Mouse (Mus musculus): ENCODE data around the gene Ctse. TPM values are rescaled to one million over a fixed set of nuclear protein-coding genes. Genes with fewer than 3 reads are reported as not detected.
A peak's percentile ranks its signal among the peaks of the same experiment; 100 is the strongest.

The Ctse gene
- polyA plus RNA-seq, 1 experiment from 2014 or later, result 46.8 TPM

GRCm38 (mm10) chr1:131638541-131639421 is 675 bp downstream of the Ctse start:
- Histone ChIP-seq H3K9ac (replicated peaks; ENCODE audit: low read depth, low read length) (no peak overlapping the region), H3K36me3 (ENCODE audit: control insufficient read depth, insufficient read depth, low read length) (no peaks in the 10 kb centered on the region), H3K4me3 (ENCODE audit: low read depth, low read length) (no peak overlapping the region), H3K27ac (ENCODE audit: low read length) (no peak overlapping the region), H3K9me3 (ENCODE audit: control insufficient read depth, low read depth, low read length) (no peaks in the 10 kb centered on the region), H3K27me3 (ENCODE audit: control insufficient read depth, insufficient read depth, low read length) (no peaks in the 10 kb centered on the region), H3K4me2 (replicated peaks; ENCODE audit: low read depth, low read length) (no peak overlapping the region), H3K4me1 (ENCODE audit: control insufficient read depth, insufficient read depth, low read length) (no peaks in the 10 kb centered on the region)
- ATAC-seq (ENCODE audit: insufficient number of reproducible peaks, insufficient read depth, low FRiP score, low read depth), result no peak
- 75% methylated on average over 9 of the region's 9 CpGs for WGBS

GRCm38 (mm10) chr1:131640062-131640461 is 2.0 kb downstream of the Ctse start:
- Histone ChIP-seq H3K9me3 (ENCODE audit: control insufficient read depth, low read depth, low read length) (no peaks in the 10 kb centered on the region), H3K27me3 (ENCODE audit: control insufficient read depth, insufficient read depth, low read length) (no peaks in the 10 kb centered on the region), H3K36me3 (ENCODE audit: control insufficient read depth, insufficient read depth, low read length) (no peaks in the 10 kb centered on the region), H3K4me1 (ENCODE audit: control insufficient read depth, insufficient read depth, low read length) (no peaks in the 10 kb centered on the region), H3K27ac (ENCODE audit: low read length) (no peak overlapping the region), H3K9ac (replicated peaks; ENCODE audit: low read depth, low read length) (no peak overlapping the region), H3K4me2 (replicated peaks; ENCODE audit: low read depth, low read length) (no peak overlapping the region), H3K4me3 (ENCODE audit: low read depth, low read length) (no peak overlapping the region)
- WGBS, result 73% methylated on average over 4 of the region's 4 CpGs
- ATAC-seq (ENCODE audit: insufficient number of reproducible peaks, insufficient read depth, low FRiP score, low read depth), result no peak

- H3K36me3 ChIP-seq (ENCODE audit: control insufficient read depth, insufficient read depth, low read length), result no peaks in the 10 kb centered on the region
- no peak overlapping the region for H3K27ac ChIP-seq (ENCODE audit: low read length)
- H3K4me2 ChIP-seq (replicated peaks; ENCODE audit: low read depth, low read length), result no peak overlapping the region
- 92% methylated on average over 13 of the region's 13 CpGs for WGBS
- H3K4me3 ChIP-seq (ENCODE audit: low read depth, low read length), result no peak overlapping the region
- H3K9ac ChIP-seq (replicated peaks; ENCODE audit: low read depth, low read length), result no peak overlapping the region
- no peaks in the 10 kb centered on the region for H3K27me3 ChIP-seq (ENCODE audit: control insufficient read depth, insufficient read depth, low read length)
- no peaks in the 10 kb centered on the region for H3K9me3 ChIP-seq (ENCODE audit: control insufficient read depth, low read depth, low read length)
- no peak for ATAC-seq (ENCODE audit: insufficient number of reproducible peaks, insufficient read depth, low FRiP score, low read depth)
- H3K4me1 ChIP-seq (ENCODE audit: control insufficient read depth, insufficient read depth, low read length), result no peaks in the 10 kb centered on the region
These were observed 3.5 kb downstream of the Ctse start for GRCm38 (mm10) chr1:131641565-131641964.

- no peaks in the 10 kb centered on the region for H3K36me3 ChIP-seq (ENCODE audit: control insufficient read depth, insufficient read depth, low read length)
- H3K4me3 ChIP-seq (ENCODE audit: low read depth, low read length), result no peak overlapping the region
- no peak overlapping the region for H3K27ac ChIP-seq (ENCODE audit: low read length)
- H3K4me2 ChIP-seq (replicated peaks; ENCODE audit: low read depth, low read length), result no peak overlapping the region
- no peaks in the 10 kb centered on the region for H3K4me1 ChIP-seq (ENCODE audit: control insufficient read depth, insufficient read depth, low read length)
- H3K9ac ChIP-seq (replicated peaks; ENCODE audit: low read depth, low read length), result no peak overlapping the region
- H3K27me3 ChIP-seq (ENCODE audit: control insufficient read depth, insufficient read depth, low read length), result no peaks in the 10 kb centered on the region
- 85% methylated on average over 2 of the region's 2 CpGs for WGBS
- no peak for ATAC-seq (ENCODE audit: insufficient number of reproducible peaks, insufficient read depth, low FRiP score, low read depth)
- no peaks in the 10 kb centered on the region for H3K9me3 ChIP-seq (ENCODE audit: control insufficient read depth, low read depth, low read length)
These were observed 4.1 kb downstream of the Ctse start for GRCm38 (mm10) chr1:131642251-131642650.

- Histone ChIP-seq H3K4me3 (ENCODE audit: low read depth, low read length) (no peak overlapping the region), H3K27me3 (ENCODE audit: control insufficient read depth, insufficient read depth, low read length) (no peaks in the 10 kb centered on the region), H3K4me1 (ENCODE audit: control insufficient read depth, insufficient read depth, low read length) (peaks cover 4% of the 10 kb centered on the region; the same call in 1 of the 2 replicates), H3K36me3 (ENCODE audit: control insufficient read depth, insufficient read depth, low read length) (no peaks in the 10 kb centered on the region), H3K9me3 (ENCODE audit: control insufficient read depth, low read depth, low read length) (no peaks in the 10 kb centered on the region), H3K27ac (ENCODE audit: low read length) (no peak overlapping the region), H3K9ac (replicated peaks; ENCODE audit: low read depth, low read length) (no peak overlapping the region), H3K4me2 (replicated peaks; ENCODE audit: low read depth, low read length) (no peak overlapping the region)
- no peak for ATAC-seq (ENCODE audit: insufficient number of reproducible peaks, insufficient read depth, low FRiP score, low read depth)
- WGBS, result 76% methylated on average over 12 of the region's 12 CpGs
These were observed 14.8 kb downstream of the Ctse start for GRCm38 (mm10) chr1:131652670-131653443.

- ATAC-seq (ENCODE audit: insufficient number of reproducible peaks, insufficient read depth, low FRiP score, low read depth), result no peak
- WGBS, result 65% methylated on average over 6 of the region's 6 CpGs
These were observed 17.5 kb downstream of the Ctse start for GRCm38 (mm10) chr1:131655601-131656000.

GRCm38 (mm10) chr1:131657945-131658354 is 19.8 kb downstream of the Ctse start:
- H3K4me3 ChIP-seq (ENCODE audit: low read depth, low read length), result no peak overlapping the region; the same call in 1 of the 2 replicates
- H3K27ac ChIP-seq (ENCODE audit: low read length), result no peak overlapping the region; the same call in 1 of the 2 replicates
- WGBS, result 0% methylated on average over 11 of the region's 11 CpGs

More at GRCm38 (mm10) chr1:131655601-131656000, 17.5 kb downstream of the Ctse start:
- Histone ChIP-seq H3K27me3 (ENCODE audit: control insufficient read depth, insufficient read depth, low read length) (no peaks in the 10 kb centered on the region), H3K27ac (ENCODE audit: low read length) (no peak overlapping the region), H3K4me2 (replicated peaks; ENCODE audit: low read depth, low read length) (no peak overlapping the region), H3K4me3 (ENCODE audit: low read depth, low read length) (no peak overlapping the region), H3K9ac (replicated peaks; ENCODE audit: low read depth, low read length) (no peak overlapping the region), H3K4me1 (ENCODE audit: control insufficient read depth, insufficient read depth, low read length) (peaks cover 4% of the 10 kb centered on the region; the same call in 1 of the 2 replicates), H3K36me3 (ENCODE audit: control insufficient read depth, insufficient read depth, low read length) (no peaks in the 10 kb centered on the region), H3K9me3 (ENCODE audit: control insufficient read depth, low read depth, low read length) (no peaks in the 10 kb centered on the region)

GRCm38 (mm10) chr1:131659512-131660085 is 21.5 kb downstream of the Ctse start:
- WGBS, result 79% methylated on average over 5 of the region's 5 CpGs
- no peak overlapping the region for H3K27ac ChIP-seq (ENCODE audit: low read length)

More at GRCm38 (mm10) chr1:131657945-131658354, 19.8 kb downstream of the Ctse start:
- no peak overlapping the region for H3K9ac ChIP-seq (replicated peaks; ENCODE audit: low read depth, low read length)
- no peaks in the 10 kb centered on the region for H3K27me3 ChIP-seq (ENCODE audit: control insufficient read depth, insufficient read depth, low read length)
- H3K4me2 ChIP-seq (replicated peaks; ENCODE audit: low read depth, low read length), result peak overlapping the region; percentile 29
- peaks cover 4% of the 10 kb centered on the region; the same call in 1 of the 2 replicates for H3K4me1 ChIP-seq (ENCODE audit: control insufficient read depth, insufficient read depth, low read length)
- no peaks in the 10 kb centered on the region for H3K9me3 ChIP-seq (ENCODE audit: control insufficient read depth, low read depth, low read length)
- H3K36me3 ChIP-seq (ENCODE audit: control insufficient read depth, insufficient read depth, low read length), result no peaks in the 10 kb centered on the region
- ATAC-seq (ENCODE audit: insufficient number of reproducible peaks, insufficient read depth, low FRiP score, low read depth), result peak; percentile 75; the same call in 1 of the 2 replicates

More at GRCm38 (mm10) chr1:131659512-131660085, 21.5 kb downstream of the Ctse start:
- no peak for ATAC-seq (ENCODE audit: insufficient number of reproducible peaks, insufficient read depth, low FRiP score, low read depth)
- H3K9ac ChIP-seq (replicated peaks; ENCODE audit: low read depth, low read length), result no peak overlapping the region
- H3K27me3 ChIP-seq (ENCODE audit: control insufficient read depth, insufficient read depth, low read length), result no peaks in the 10 kb centered on the region
- H3K36me3 ChIP-seq (ENCODE audit: control insufficient read depth, insufficient read depth, low read length), result no peaks in the 10 kb centered on the region
- H3K4me3 ChIP-seq (ENCODE audit: low read depth, low read length), result no peak overlapping the region
- no peak overlapping the region for H3K4me2 ChIP-seq (replicated peaks; ENCODE audit: low read depth, low read length)
- no peaks in the 10 kb centered on the region for H3K9me3 ChIP-seq (ENCODE audit: control insufficient read depth, low read depth, low read length)
- peaks cover 4% of the 10 kb centered on the region; the same call in 1 of the 2 replicates for H3K4me1 ChIP-seq (ENCODE audit: control insufficient read depth, insufficient read depth, low read length)
